Mouse (Mus musculus): ENCODE measurements around the gene Dok3.

The Dok3 gene

GRCm38 (mm10) chr13:55540933-55541332, 11.8 kb upstream of the Dok3 start:
- no peak for DNase-seq (ENCODE audit: low read depth, low spot score)

- DNase-seq (ENCODE audit: low read depth, low spot score): peak; percentile 100
These were observed 7.4 kb upstream of the Dok3 start, which contains the start of gene Ddx41 for GRCm38 (mm10) chr13:55536194-55537175. Gene Ddx41, minus strand, starts transcription at chr13:55536658.

GRCm38 (mm10) chr13:55535796-55536193, 6.7 kb upstream of the Dok3 start:
- DNase-seq (ENCODE audit: low read depth, low spot score): no peak

- DNase-seq (ENCODE audit: low read depth, low spot score): no peak
These were observed 6.1 kb upstream of the Dok3 start for GRCm38 (mm10) chr13:55535191-55535590.

DNA sequence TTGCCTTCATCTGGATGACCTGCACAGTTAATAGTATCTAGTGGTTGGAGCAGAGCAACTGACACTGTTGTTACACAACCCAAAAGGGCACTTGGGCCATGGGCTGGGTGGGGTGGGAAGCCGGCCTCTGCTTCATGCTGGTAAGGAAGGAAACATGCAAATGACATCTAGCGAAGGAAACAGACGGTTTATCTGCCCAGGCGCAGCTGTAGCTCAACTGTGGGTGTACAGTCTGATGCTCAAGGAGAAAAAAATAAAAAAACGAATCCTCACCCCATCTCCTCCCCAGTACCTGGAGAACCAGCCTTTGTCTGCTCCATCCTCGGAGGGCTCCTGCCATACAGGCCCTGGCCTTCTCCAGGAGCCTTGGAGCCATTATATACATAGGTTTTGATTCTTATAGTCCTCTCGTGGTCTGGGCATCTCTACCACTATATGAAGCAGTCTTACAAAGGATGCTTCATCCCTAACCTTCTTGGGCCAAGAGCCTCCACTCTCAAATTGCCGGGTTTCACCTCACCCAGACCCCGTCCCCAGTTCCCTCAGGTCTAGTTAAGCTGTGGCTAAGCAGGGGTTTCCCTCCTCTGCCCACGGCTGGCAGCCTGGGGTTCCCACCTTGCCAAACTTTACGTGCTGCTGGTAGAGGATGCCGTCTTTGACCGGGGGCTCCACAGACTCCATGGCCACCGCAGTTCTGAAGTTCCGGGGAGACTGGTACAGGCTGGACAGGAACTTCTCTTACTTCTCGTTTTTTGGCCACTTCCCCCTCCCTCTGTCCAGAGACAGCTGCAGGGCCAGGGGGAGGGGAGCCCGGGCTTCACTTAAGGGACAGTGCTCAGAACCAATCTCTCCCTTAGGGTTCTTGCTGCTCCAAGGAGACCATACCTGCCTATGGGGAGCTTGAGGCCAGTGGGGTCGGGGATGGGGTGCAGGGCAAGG, 993 bp downstream of the Dok3 start:
- peak; percentile 86 for DNase-seq (ENCODE audit: low read depth, low spot score)

GRCm38 (mm10) chr13:55527212-55527611, 1.9 kb downstream of the Dok3 start:
- no peak for DNase-seq (ENCODE audit: low read depth, low spot score)

DNA sequence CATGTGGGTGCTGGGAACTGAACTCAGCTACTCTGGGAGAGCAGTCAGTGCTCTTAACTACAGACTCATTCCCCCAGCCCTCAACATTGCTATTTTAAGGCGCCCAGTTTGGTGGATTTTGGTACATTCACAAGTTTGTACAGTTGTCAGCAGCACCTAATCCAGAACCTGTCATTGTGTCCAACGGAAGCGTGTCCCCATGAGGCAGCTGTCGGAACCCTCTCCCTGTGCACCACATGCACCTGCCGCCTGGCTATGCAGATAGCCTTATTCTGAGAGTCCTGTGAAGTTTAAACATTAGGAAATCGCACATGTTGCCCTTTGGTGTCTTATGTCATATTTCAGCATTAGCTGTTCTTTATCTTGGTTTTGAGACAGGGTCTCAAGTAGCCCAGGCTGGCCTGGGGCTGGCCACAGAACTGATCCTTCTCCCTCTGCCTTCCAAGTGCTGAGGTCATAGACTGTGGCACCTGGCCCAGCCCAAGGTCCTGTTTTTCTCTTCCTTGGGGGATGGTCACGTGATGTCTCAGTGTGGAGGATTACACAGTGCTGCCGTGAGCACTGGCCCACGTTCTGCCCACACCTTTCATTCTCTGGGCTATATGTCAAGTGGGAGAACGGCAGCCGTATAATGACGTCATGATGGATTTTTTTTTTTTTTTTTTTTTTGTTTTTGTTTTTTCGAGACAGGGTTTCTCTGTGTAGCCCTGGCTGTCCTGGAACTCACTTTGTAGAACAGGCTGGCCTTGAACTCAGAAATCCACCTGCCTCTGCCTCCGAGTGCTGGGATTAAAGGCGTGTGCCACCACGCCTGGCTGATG, 3.2 kb downstream of the Dok3 start:
- DNase-seq (ENCODE audit: low read depth, low spot score): no peak

DNA sequence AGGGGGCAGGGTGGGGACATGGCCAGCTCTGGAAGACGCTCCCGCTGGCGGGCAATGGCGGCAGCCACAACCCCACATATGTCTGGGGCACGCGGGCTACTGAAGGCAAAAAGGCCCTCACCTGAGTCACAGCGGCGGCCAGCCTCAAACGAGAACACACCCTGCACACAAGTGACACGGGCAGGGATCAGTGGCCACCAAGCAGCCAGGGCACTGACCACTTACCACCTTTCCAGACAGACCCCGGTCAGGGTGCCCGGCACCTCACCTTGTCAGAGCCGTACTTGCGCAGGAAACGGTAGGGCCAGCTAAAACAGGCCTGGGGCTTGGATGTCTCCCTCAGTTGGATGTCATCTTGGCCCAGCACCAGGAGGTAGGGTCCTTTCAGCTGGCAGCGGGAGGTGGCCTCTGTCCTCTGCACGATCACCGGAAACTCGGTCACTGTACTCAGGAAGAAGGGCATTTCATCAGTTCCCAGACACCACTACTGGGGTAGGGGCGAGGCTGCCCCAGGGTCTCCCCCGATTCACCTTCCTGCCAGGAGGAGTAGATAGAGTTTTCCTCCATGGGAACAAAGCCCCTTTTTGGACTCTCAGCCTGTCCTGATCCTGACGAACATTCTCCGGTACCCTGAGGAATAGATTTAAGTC, 5.0 kb downstream of the Dok3 start:
- DNase-seq (ENCODE audit: low read depth, low spot score): no peak

DNA sequence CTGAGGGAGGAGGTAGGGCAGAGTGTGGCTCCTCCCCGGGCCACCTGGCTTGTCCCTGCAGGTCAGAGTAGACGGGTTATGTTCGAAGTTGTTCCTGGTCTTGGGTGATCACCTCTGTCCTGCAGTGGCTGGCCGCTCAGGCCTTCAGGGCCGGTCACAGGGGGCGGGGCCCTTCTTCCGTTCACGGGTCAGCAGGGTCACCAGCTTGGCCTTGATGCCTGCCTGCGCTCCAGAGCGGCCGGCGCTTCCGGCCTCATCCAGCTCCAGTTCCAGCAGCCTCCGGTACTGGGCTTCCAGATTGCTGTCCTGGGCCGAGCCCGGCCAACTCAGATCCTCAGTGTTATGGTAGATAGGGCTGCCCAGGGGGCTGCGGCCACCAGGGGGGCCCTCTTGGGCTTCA, 5.8 kb downstream of the Dok3 start:
- DNase-seq (ENCODE audit: low read depth, low spot score): no peak

GRCm38 (mm10) chr13:55522730-55523129, 6.4 kb downstream of the Dok3 start:
- no peak for DNase-seq (ENCODE audit: low read depth, low spot score)

DNA sequence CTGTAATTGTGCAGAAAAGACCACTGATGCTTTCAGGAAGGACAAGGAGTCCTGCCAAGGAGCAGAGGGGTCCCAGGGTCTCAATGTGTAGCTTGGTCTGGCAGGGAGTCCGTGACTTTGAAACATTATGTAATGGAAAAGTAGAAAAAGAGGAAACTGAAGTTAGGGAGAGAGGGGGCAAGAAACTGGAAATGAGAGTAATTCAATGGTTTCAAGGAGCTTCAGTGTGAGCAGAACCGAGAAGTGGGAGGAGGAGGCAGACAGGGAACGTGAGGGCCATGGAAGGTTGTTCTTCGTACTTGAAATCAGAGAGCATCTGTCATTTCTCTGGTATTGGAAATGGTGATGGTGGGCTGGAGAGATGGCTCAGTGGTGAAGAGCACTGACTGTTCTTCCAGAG, 9.5 kb downstream of the Dok3 start:
- no peak for DNase-seq (ENCODE audit: low read depth, low spot score)

GRCm38 (mm10) chr13:55516955-55517354, 12.1 kb downstream of the Dok3 start:
- peak; percentile 82 for DNase-seq (ENCODE audit: low read depth, low spot score)

DNA sequence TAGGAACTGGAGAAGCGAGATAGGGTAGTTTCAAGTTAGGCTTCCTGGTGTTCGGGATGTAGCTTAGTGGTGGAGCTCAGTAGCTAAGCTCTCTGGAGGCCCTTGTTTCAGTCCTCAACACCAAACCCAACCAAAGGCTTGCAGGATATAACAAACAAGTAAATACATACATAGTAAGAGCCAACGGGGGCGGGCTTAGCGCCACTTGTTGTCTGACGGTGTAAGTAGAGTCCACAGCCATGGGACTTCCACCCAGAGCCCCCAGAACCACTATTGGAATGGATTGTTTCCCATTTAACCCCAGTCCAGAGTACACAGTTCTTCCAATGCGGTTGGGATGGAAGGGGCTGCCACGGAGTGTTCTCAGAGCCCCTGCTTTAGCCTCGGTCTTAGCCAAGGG, 15.3 kb downstream of the Dok3 start:
- DNase-seq (ENCODE audit: low read depth, low spot score): no peak

- DNase-seq (ENCODE audit: low read depth, low spot score): peak; percentile 93
These were observed 15.9 kb downstream of the Dok3 start, which contains the start of gene Pdlim7 for GRCm38 (mm10) chr13:55513111-55513748. Gene Pdlim7, minus strand, starts transcription at chr13:55513676.

- DNase-seq (ENCODE audit: low read depth, low spot score): peak; percentile 73
These were observed 16.6 kb downstream of the Dok3 start for GRCm38 (mm10) chr13:55512379-55513031.

- no peak for DNase-seq (ENCODE audit: low read depth, low spot score)
These were observed 17.6 kb downstream of the Dok3 start for GRCm38 (mm10) chr13:55511492-55511861.

- DNase-seq (ENCODE audit: low read depth, low spot score): peak; percentile 37
These were observed 18.2 kb downstream of the Dok3 start for GRCm38 (mm10) chr13:55510668-55511491.

DNA sequence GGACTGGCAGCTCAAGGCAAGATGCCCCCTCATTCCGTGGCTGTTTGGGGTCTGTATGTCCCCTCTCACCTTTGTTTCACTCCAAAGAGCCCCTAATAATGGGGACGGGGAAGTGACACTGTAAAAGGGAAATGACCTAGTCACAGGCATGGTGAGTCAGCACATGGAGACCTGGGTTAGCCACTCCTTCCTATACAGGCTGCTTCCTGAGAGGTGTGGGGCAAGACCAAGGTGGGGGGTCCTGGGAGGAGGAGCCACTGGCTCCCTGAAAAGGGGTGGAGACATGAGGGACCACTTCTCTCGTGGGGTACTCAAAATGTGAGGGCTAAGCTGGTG, 18.8 kb downstream of the Dok3 start:
- DNase-seq (ENCODE audit: low read depth, low spot score): peak; percentile 47

GRCm38 (mm10) chr13:55508531-55508930, 20.6 kb downstream of the Dok3 start:
- DNase-seq (ENCODE audit: low read depth, low spot score): no peak
